Mouse (Mus musculus) cerebellum, adult 2 months (tissue): Measurements from ENCODE around the gene Shmt2.

ENCODE experiments used
- CTCF ChIP-seq: fragments of 200-500 bp; IDR thresholded peaks from 2 replicates; pipeline ENCODE4 v1.5.1; 2011; ENCODE audit warnings: low read depth, mild to moderate bottlenecking, control low read depth, low read length, moderate library complexity, borderline replicate concordance; ENCODE audit not compliant: insufficient read depth
- POLR2A ChIP-seq: fragments of 200-500 bp; IDR thresholded peaks from 2 replicates; pipeline ENCODE4 v1.6.1; 2011; ENCODE audit warnings: low read length, control low read depth, borderline replicate concordance; ENCODE audit not compliant: insufficient read depth

DNA sequence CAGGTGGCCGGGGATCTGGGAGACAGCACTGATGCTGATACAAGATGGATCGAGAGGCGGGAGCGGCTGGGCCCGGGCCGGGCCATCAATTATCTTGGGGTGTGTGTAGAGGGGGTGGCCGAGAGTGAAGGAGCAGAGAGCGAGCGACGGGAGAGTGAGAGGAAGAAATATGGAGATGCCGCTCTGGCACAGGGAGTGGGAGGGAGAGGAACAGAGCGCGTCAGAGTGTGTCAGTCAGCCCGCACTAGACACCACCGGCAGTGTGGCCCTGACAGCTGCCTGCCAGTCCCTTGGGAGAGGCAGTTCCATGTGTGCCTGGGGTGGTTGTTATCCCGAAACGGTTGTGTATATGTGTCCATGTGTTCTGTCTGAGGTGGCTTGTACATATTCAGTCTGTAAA lies 5.2 kb upstream of the Shmt2 start:
- no peak for TF ChIP-seq POLR2A
- TF ChIP-seq CTCF, result no peak
